Mouse (Mus musculus): Measurements from ENCODE around the gene Gm8334. TPM values are rescaled to one million over a fixed set of nuclear protein-coding genes. Genes with fewer than 3 reads are reported as not detected.
"Not testable (repeated sequence)": the region's sequence is repeated elsewhere in the genome, so short reads cannot be mapped to it uniquely, and the experiment has no call there.

The Gm8334 gene
- polyA plus RNA-seq (2017; shearing (Covaris generic)): not detected

DNA sequence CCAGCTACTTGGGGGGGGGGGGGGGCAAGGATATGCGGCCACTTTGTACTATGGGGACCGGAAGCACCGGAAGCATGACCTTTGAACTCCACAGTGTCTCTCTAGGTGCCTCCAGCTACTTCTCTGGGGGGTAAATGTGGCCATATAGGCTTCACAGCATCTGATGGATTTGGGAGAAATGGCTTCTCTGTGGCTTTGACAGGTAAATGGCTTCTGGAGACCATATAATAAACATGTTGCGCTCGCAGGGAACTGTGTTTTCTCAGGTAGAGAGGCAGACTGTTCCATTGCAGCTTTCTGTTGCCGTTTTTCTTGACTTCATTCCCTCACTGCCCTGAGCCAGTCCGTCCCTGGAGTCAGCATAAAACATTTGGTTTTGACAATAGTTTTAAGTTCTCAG lies at the start of gene Gm8334:
TSS of gene Gm8334 (minus strand) at position 101 of the 400 bp plus-strand sequence.
- ATAC-seq: not testable (repeated sequence)

- not testable (repeated sequence) for ATAC-seq
These were observed 48.3 kb upstream of the Gm8334 start, which contains the start of gene Gm15127 for GRCm38 (mm10) chrX:148663298-148663697. Gene Gm15127, plus strand, starts transcription at chrX:148663598.

Other genes with a start within 250 kb of the Gm8334 start
- not detected for gene Gm15114, start 126.2 kb downstream of the Gm8334 start, polyA plus RNA-seq (2017; shearing (Covaris generic))
- gene Gm15127, start 48.4 kb upstream of the Gm8334 start, polyA plus RNA-seq (2017; shearing (Covaris generic)): not detected
- gene Luzp4, start 242.5 kb upstream of the Gm8334 start, polyA plus RNA-seq (2017; shearing (Covaris generic)): not detected

Measured in CD4-positive, CD25-positive, alpha-beta regulatory T cell, adult 4 months (primary cell).